Mouse (Mus musculus) urinary bladder, adult 18-20 months (tissue): ENCODE measurements at regions not wholly inside any gene's neighbourhood (a gene's known extent, or its start where the extent isn't known, plus 50 kb on each side); places are given as distances from the start of the nearest gene placed in this dataset.
A peak's percentile ranks its signal among the peaks of the same experiment; 100 is the strongest.

Experiments used
- DNase-seq, 2 experiments: peaks; one replicate each; pipeline ENCODE4 v3.0.0; 2022; ENCODE audit warnings: low spot score in 2 of 2, mixed read lengths in 2 of 2

- DNase-seq: no peak
These were observed 287.9 kb downstream of the Cd109 start for GRCm38 (mm10) chr9:78903211-78903610.

GRCm38 (mm10) chr9:78917336-78917735, 302.0 kb downstream of the Cd109 start:
- DNase-seq: no peak

GRCm38 (mm10) chr9:78925977-78926593, 310.7 kb downstream of the Cd109 start:
- no peak for DNase-seq

GRCm38 (mm10) chr9:78941648-78942047, 326.3 kb downstream of the Cd109 start:
- DNase-seq: no peak

- no peak for DNase-seq
These were observed 349.5 kb downstream of the Cd109 start for GRCm38 (mm10) chr9:78964813-78965212.

GRCm38 (mm10) chr9:78965226-78965950, 350.0 kb downstream of the Cd109 start:
- DNase-seq: no peak

GRCm38 (mm10) chr9:78971731-78972130, 356.4 kb downstream of the Cd109 start:
- DNase-seq: no peak

- DNase-seq: no peak
These were observed 368.4 kb downstream of the Cd109 start for GRCm38 (mm10) chr9:78983734-78984133.

GRCm38 (mm10) chr9:78985184-78985864, 370.0 kb downstream of the Cd109 start:
- DNase-seq: no peak

GRCm38 (mm10) chr9:78991310-78991709, 376.0 kb downstream of the Cd109 start:
- DNase-seq: no peak

GRCm38 (mm10) chr9:79001081-79001480, 385.7 kb downstream of the Cd109 start:
- DNase-seq: no peak

- no peak for DNase-seq
These were observed 386.6 kb downstream of the Cd109 start for GRCm38 (mm10) chr9:79001930-79002329.

- no peak for DNase-seq
These were observed 389.1 kb downstream of the Cd109 start for GRCm38 (mm10) chr9:79004296-79004980.

GRCm38 (mm10) chr9:79022291-79022690, 406.9 kb downstream of the Cd109 start:
- DNase-seq: no peak

- DNase-seq: no peak
These were observed 412.9 kb downstream of the Cd109 start for GRCm38 (mm10) chr9:79028234-79028633.

GRCm38 (mm10) chr9:79029456-79029855, 414.1 kb downstream of the Cd109 start:
- DNase-seq: no peak

GRCm38 (mm10) chr9:79035677-79036076, 420.3 kb downstream of the Cd109 start:
- DNase-seq: no peak

GRCm38 (mm10) chr9:79037054-79037453, 421.7 kb downstream of the Cd109 start:
- DNase-seq: no peak

- DNase-seq: no peak
These were observed 423.6 kb downstream of the Cd109 start for GRCm38 (mm10) chr9:79038971-79039370.

- no peak for DNase-seq
These were observed 429.0 kb downstream of the Cd109 start for GRCm38 (mm10) chr9:79044344-79044743.

GRCm38 (mm10) chr9:79045314-79045713, 430.0 kb downstream of the Cd109 start:
- DNase-seq: peak in 1 of 2 experiments; percentile 3

- DNase-seq: no peak
These were observed 456.6 kb downstream of the Cd109 start for GRCm38 (mm10) chr9:79071961-79072360.
